22 mouse cellular contexts compared by ENCODE assay signal in the genomic region with DNA sequence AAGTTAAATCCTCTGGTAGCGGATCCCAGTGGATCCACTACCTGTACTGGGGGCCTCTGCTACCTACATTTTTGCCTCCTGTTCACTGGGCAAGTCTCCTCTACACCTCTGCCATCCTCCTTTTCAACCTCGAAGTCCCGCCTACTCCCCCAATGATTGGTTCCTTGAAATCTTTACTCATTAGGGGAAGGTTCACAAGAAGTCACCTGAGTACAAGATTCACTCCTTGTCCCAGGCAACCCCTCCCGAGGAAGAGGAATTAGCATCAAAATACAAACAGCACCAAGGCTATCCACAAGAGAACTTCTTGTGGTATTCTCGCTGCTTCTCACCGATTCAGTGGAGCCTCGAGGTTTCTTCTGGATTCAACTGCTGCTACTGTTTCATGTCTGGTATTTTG. TPM values are rescaled to one million over a fixed set of nuclear protein-coding genes. Genes with fewer than 3 reads are reported as not detected.
"Had no signal": no experiment of that assay in that cellular context is flagged by ENCODE, and none has a peak within 500 bp of the region (broad histone marks: within the 10 kb centered on the region; RNA-seq: fewer than 3 reads in every experiment).

No protein-coding gene starts in this region.

- H3K27me3 ChIP-seq: lung, embryonic 15.5 days; neural tube, embryonic 13.5 days; neural tube, embryonic 15.5 days; stomach, embryonic 15.5 days had no signal

- H3K9me3 ChIP-seq: lung, embryonic 15.5 days; midbrain, embryonic 10.5 days; midbrain, embryonic 12.5 days; neural tube, embryonic 13.5 days; neural tube, embryonic 15.5 days; stomach, embryonic 15.5 days had no signal

- H3K36me3 ChIP-seq: lung, embryonic 15.5 days; midbrain, embryonic 10.5 days; midbrain, embryonic 12.5 days; neural tube, embryonic 13.5 days; neural tube, embryonic 15.5 days; stomach, embryonic 15.5 days had no signal

- H3K9ac ChIP-seq: liver, postnatal 0 days; lung, embryonic 15.5 days; midbrain, embryonic 12.5 days; neural tube, embryonic 13.5 days; neural tube, embryonic 15.5 days; stomach, embryonic 15.5 days had no signal

- ATAC-seq: liver, postnatal 0 days; lung, postnatal 0 days; midbrain, embryonic 16.5 days had no signal

- H3K4me1 ChIP-seq: lung, embryonic 15.5 days; midbrain, embryonic 10.5 days; midbrain, embryonic 12.5 days; neural tube, embryonic 13.5 days; neural tube, embryonic 15.5 days; stomach, embryonic 15.5 days had no signal

- H3K4me3 ChIP-seq: lung, embryonic 15.5 days; midbrain, embryonic 10.5 days; midbrain, embryonic 12.5 days; myocyte; neural tube, embryonic 13.5 days; neural tube, embryonic 15.5 days; stomach, embryonic 15.5 days had no signal

- DNase-seq: liver, postnatal 0 days; lung, adult 2 months; lung, postnatal 14 days; lung, postnatal 36 days; midbrain, embryonic 14.5 days; right cerebral cortex, postnatal 14 days; thymus, adult 2 months; thymus, postnatal 14 days; thymus, postnatal 36 days had no signal

- H3K4me2 ChIP-seq: lung, embryonic 15.5 days; midbrain, embryonic 12.5 days; neural tube, embryonic 13.5 days; neural tube, embryonic 15.5 days; stomach, embryonic 15.5 days had no signal

- H3K27ac ChIP-seq: lung, embryonic 15.5 days; midbrain, embryonic 10.5 days; midbrain, embryonic 12.5 days; neural tube, embryonic 13.5 days; neural tube, embryonic 15.5 days; stomach, embryonic 15.5 days; stomach, postnatal 0 days had no signal

RNA-seq across cellular contexts. Expression of gene Gm43951, which starts 25.4 kb away (rescaled TPM):
- total RNA-seq: megakaryocyte-erythroid progenitor cell, adult 5-6 weeks had no signal
- polyA plus RNA-seq: liver, postnatal 0 days had no signal

RNA-seq across cellular contexts. Expression of gene Slc13a5, which starts 35.0 kb away (rescaled TPM):
- total RNA-seq: megakaryocyte, adult 5-6 weeks; megakaryocyte-erythroid progenitor cell, adult 5-6 weeks had no signal
- polyA plus RNA-seq: liver, postnatal 0 days; lung, adult 2 months; lung, postnatal 0 days; spleen, adult 2 months had no signal
